Mouse (Mus musculus) liver, postnatal 0 days (tissue): ENCODE results near the gene Sspn. TPM values are rescaled to one million over a fixed set of nuclear protein-coding genes. Genes with fewer than 3 reads are reported as not detected.

Source experiments
- ATAC-seq: fragments of 200-750 bp; cut with Nextera tagmentation; 2 replicates; pipeline ENCODE4 v1.8.0; 2017; ENCODE audit warnings: mild to moderate bottlenecking, moderate library complexity
- DNase-seq: peaks from one replicate; pipeline ENCODE4 v3.0.0-alpha.2; 2016
- H3K27ac ChIP-seq: fragments of 300-500 bp; sonication (generic); 2 replicates; pipeline ENCODE4 v1.5.1; 2014; ENCODE audit warnings: antibody characterized with exemption, moderate library complexity, mild to moderate bottlenecking, low read depth
- H3K27me3 ChIP-seq: fragments of 300-500 bp; sonication (generic); 2 replicates; pipeline ENCODE4 v1.6.1; 2014; ENCODE audit warnings: low read length, control low read depth, mixed read lengths; ENCODE audit not compliant: insufficient read depth
- H3K36me3 ChIP-seq: fragments of 300-500 bp; sonication (generic); replicated peaks from 2 replicates; pipeline ENCODE4 v1.6.1; 2014; ENCODE audit warnings: mild to moderate bottlenecking, control low read depth, low read length, moderate library complexity, mixed read lengths; ENCODE audit not compliant: insufficient read depth
- H3K4me1 ChIP-seq: fragments of 300-500 bp; sonication (generic); 2 replicates; pipeline ENCODE4 v1.6.1; 2014; ENCODE audit warnings: antibody characterized with exemption, mild to moderate bottlenecking, control low read depth; ENCODE audit not compliant: insufficient read depth
- H3K4me2 ChIP-seq: fragments of 300-500 bp; sonication (generic); 2 replicates; pipeline ENCODE4 v1.6.1; 2014; ENCODE audit warnings: low read depth, mild to moderate bottlenecking, low read length, moderate library complexity, mixed read lengths
- H3K4me3 ChIP-seq: fragments of 300-500 bp; sonication (generic); 2 replicates; pipeline ENCODE4 v1.5.1; 2014; ENCODE audit warnings: low read depth, low read length
- H3K9ac ChIP-seq: fragments of 300-500 bp; sonication (generic); replicated peaks from 2 replicates; pipeline ENCODE4 v1.6.1; 2014; ENCODE audit warnings: mild to moderate bottlenecking, moderate library complexity
- H3K9me3 ChIP-seq: fragments of 300-500 bp; sonication (generic); 2 replicates; pipeline ENCODE4 v1.6.1; 2016; ENCODE audit warnings: mild to moderate bottlenecking, control low read depth, low read length, mixed read lengths
- CTCF ChIP-seq: sonication (generic); IDR thresholded peaks from 2 replicates; pipeline ENCODE4 v1.5.1; 2016; ENCODE audit warnings: antibody characterized with exemption, low read depth
- EP300 ChIP-seq: IDR thresholded peaks from 2 replicates; pipeline ENCODE4 v1.6.1; 2016; ENCODE audit warnings: antibody characterized with exemption, low read depth, mild to moderate bottlenecking
- WGBS: fragments of 180-500 bp; shearing (Covaris S2); extraction: QIAGEN DNeasy Blood & Tissue Kit; methylation state at CpG from one replicate; pipeline ENCODE4 v1.1.7; 2014; ENCODE audit not compliant: insufficient replicate concordance; 5-methylcytosine and 5-hydroxymethylcytosine counted together
- polyA plus RNA-seq: library from polyadenylated mRNA; unstranded; fragments of >200 nt; fragmentation: Nextera tagmentation; extraction: Ambion mirVana; gene quantifications from 2 replicates; pipeline ENCODE4 v1.2.1, GENCODE M21; 2015

The Sspn gene
- polyA plus RNA-seq, 1 experiment from 2014 or later = 0.51 TPM

- H3K4me3 ChIP-seq = no peak overlapping the region
- no peak overlapping the region for H3K4me2 ChIP-seq
- no peaks in the 10 kb centered on the region for H3K9me3 ChIP-seq
- 70% methylated on average over 8 of the region's 8 CpGs for WGBS
- no peaks in the 10 kb centered on the region for H3K4me1 ChIP-seq
- no peak for ATAC-seq
- H3K27ac ChIP-seq = no peak overlapping the region
- H3K9ac ChIP-seq = no peak overlapping the region
- no peaks in the 10 kb centered on the region for H3K27me3 ChIP-seq
- no peaks in the 10 kb centered on the region for H3K36me3 ChIP-seq
- TF ChIP-seq CTCF (no peak), EP300 (no peak)
- no peak for DNase-seq
These were observed 36.3 kb downstream of the Sspn start for GRCm38 (mm10) chr6:145967693-145968092.

DNA sequence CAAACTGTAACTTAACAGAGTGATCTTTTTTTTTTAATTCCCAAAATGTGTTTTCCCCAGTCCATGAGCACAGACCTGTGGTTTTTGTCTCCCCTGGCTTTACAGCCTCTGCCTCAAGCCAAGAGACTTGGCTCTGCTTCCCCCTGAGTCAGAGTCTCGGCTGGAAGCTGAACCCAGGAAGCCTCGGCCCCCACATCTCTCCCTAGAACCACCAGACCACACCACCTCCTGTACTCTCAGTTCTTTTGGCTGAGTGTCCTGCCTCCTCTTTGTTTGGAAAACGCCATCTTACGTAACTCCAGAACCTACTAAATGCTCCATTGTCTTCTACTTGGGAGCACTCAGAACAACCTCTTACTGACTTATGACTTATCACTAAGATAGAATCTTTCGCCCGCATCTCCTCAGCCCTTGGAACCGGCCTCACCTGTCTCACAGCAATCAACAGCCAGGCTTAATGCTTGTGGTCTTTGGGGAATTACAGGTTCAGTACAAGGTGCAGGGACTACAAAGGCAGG, 36.9 kb downstream of the Sspn start:
- ATAC-seq (no peak), DNase-seq (no peak)
- 69% methylated on average over 7 of the region's 7 CpGs for WGBS

DNA sequence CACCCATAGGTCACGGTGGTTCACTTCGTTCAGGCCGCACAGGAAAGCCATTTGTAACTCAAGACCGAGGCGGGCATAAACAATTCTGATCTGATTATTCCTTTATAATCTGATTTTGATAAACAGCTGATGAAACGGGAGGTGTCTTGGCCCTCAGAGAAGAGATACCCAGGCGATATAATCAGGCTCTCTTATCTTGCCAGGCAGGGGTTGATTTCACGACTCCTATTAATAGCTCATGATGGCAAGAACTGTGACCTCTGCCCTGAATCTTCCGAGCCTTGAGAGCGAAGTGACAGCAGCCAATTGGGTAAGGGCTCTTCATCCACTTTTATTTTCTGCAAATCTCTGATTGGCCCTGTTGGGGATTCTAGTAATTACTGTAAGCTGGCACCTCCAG, 37.4 kb downstream of the Sspn start:
- no peaks in the 10 kb centered on the region for H3K9me3 ChIP-seq
- no peak for DNase-seq
- no peak overlapping the region for H3K4me2 ChIP-seq
- TF ChIP-seq CTCF (no peak), EP300 (no peak)
- no peaks in the 10 kb centered on the region for H3K36me3 ChIP-seq
- WGBS = 56% methylated on average over 10 of the region's 10 CpGs
- no peak overlapping the region for H3K9ac ChIP-seq
- no peaks in the 10 kb centered on the region for H3K27me3 ChIP-seq
- no peak overlapping the region for H3K27ac ChIP-seq
- H3K4me3 ChIP-seq = no peak overlapping the region
- H3K4me1 ChIP-seq = peaks cover 3% of the 10 kb centered on the region; the same call in 1 of the 2 replicates
- peak; percentile 50 for ATAC-seq

More for the DNA sequence above, 36.9 kb downstream of the Sspn start:
- Histone ChIP-seq H3K27ac (no peak overlapping the region), H3K4me3 (no peak overlapping the region), H3K9ac (no peak overlapping the region), H3K9me3 (no peaks in the 10 kb centered on the region), H3K27me3 (no peaks in the 10 kb centered on the region), H3K4me1 (peaks cover 2% of the 10 kb centered on the region; the same call in 1 of the 2 replicates), H3K4me2 (no peak overlapping the region), H3K36me3 (no peaks in the 10 kb centered on the region)
- TF ChIP-seq EP300 (no peak), CTCF (no peak)

- ATAC-seq = no peak
- H3K27me3 ChIP-seq = no peaks in the 10 kb centered on the region
These were observed 38.1 kb downstream of the Sspn start for GRCm38 (mm10) chr6:145969572-145969971.

DNA sequence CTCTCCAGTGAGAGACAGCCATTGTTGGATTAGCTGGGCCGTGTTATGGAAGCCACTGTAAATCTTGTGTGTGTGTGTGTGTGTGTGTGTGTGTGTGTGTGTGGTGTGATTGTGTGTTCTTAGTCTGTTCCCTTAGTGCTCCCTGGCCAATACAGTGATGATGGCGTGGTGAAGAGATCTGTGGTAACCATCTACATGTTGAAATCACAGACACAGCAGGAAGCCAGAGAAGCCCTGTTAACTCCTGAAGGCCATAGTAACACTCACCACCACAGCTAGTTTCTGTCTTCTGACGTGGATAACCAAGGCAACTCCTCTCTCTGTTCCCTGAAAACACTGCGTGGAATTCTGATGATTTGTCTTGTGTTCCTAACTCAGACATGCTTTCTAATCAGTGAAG, 40.7 kb downstream of the Sspn start:
- no peak for DNase-seq
- H3K9ac ChIP-seq = no peak overlapping the region
- no peak overlapping the region for H3K4me2 ChIP-seq
- ATAC-seq = no peak
- H3K36me3 ChIP-seq = no peaks in the 10 kb centered on the region
- 60% methylated on average over 4 of the region's 4 CpGs for WGBS
- no peaks in the 10 kb centered on the region for H3K27me3 ChIP-seq
- H3K4me3 ChIP-seq = no peak overlapping the region
- no peak for TF ChIP-seq EP300
- TF ChIP-seq CTCF = no peak
- peaks cover 3% of the 10 kb centered on the region; the same call in 1 of the 2 replicates for H3K4me1 ChIP-seq
- H3K27ac ChIP-seq = no peak overlapping the region
- no peaks in the 10 kb centered on the region for H3K9me3 ChIP-seq

More at GRCm38 (mm10) chr6:145969572-145969971, 38.1 kb downstream of the Sspn start:
- no peak overlapping the region for H3K9ac ChIP-seq
- DNase-seq = no peak
- H3K4me2 ChIP-seq = no peak overlapping the region
- 77% methylated on average over 5 of the region's 5 CpGs for WGBS
- H3K4me1 ChIP-seq = peaks cover 3% of the 10 kb centered on the region; the same call in 1 of the 2 replicates
- no peaks in the 10 kb centered on the region for H3K36me3 ChIP-seq
- H3K4me3 ChIP-seq = no peak overlapping the region
- TF ChIP-seq CTCF (no peak), EP300 (no peak)
- H3K9me3 ChIP-seq = no peaks in the 10 kb centered on the region
- H3K27ac ChIP-seq = no peak overlapping the region

DNA sequence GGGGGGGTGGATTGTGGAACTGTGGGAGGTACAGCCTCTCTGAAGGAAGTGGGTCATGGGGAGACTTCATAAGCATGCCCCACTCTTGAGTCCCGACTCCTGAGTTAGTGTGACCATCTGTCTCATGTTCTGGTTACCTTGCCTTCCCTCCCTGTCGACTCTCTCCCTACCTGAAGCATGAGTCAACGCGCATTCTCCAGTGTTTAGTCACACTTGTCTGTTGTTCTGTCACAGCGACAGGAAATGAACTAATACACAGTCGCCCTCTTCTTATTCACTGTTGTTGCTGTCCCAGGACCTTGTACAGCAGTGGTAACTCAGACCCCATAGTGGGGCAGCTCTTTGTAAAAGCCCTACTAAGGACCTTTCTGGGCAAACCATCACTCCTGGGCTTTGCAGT, 41.4 kb downstream of the Sspn start:
- no peaks in the 10 kb centered on the region for H3K27me3 ChIP-seq
- H3K36me3 ChIP-seq = no peaks in the 10 kb centered on the region
- H3K27ac ChIP-seq = no peak overlapping the region
- no peak overlapping the region for H3K9ac ChIP-seq
- no peak for TF ChIP-seq EP300
- TF ChIP-seq CTCF = no peak
- ATAC-seq (no peak), DNase-seq (no peak)
- no peaks in the 10 kb centered on the region for H3K9me3 ChIP-seq
- no peak overlapping the region for H3K4me2 ChIP-seq
- H3K4me3 ChIP-seq = no peak overlapping the region
- 71% methylated on average over 6 of the region's 6 CpGs for WGBS
- H3K4me1 ChIP-seq = peaks cover 3% of the 10 kb centered on the region; the same call in 1 of the 2 replicates
